Mouse (Mus musculus) frontal cortex, adult 2 months (tissue): Measurements from ENCODE around the gene Trim8. TPM values are rescaled to one million over a fixed set of nuclear protein-coding genes. Genes with fewer than 3 reads are reported as not detected.

Experiments used
- DNase-seq, 2 experiments: peaks; one replicate each; pipeline ENCODE4 v3.0.0; 2022; ENCODE audit warnings: low spot score in 1 of 2; ENCODE audit errors: extremely low spot score in 1 of 2
- polyA plus RNA-seq: library from polyadenylated mRNA; depleted of rRNA; stranded (reverse); fragments of >200 nt; gene quantifications from 2 replicates; pipeline ENCODE4 v1.2.3, GENCODE M21; 2012; rRNA removed

Gene Trim8
- polyA plus RNA-seq, 1 experiment = 58.6 TPM

DNA sequence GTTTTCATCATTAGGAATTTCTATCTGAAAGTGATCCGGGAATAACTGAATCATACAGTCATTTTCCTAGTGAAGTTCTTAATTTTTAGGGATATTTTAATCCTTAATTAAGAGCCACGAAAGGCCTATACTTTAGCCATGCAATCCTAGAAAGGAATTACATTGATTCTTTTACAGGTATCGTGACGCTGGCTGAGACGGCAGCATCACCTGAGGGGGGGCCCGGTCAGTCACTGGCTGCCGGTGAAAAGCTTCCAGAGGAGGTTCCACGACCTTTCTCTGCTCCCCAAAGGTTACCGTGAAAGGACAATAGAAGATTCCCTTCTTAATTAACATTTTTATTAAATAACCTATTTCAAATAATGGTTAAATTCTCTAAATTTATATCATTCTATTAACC is 35.9 kb downstream of the Trim8 start:
- no peak for DNase-seq

DNA sequence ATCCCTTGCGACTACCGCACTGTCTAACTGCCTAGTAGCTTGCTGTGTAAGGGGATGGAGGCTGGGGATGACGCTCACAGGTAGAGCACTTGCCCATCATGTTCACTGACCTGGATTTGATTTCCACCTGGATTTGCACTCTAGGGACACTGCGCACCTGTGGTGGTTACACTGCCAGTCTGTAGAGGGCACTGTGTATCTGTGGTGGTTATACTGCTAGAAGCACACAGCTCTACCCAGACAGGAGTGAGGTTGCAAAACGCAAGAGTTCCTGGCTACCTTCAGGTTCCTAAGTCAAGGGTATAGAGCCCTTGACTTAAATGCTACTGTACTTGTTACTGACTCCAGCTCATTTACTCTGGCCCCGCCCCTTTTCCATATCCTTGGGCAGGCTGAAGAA is 36.7 kb downstream of the Trim8 start:
- DNase-seq = no peak

DNA sequence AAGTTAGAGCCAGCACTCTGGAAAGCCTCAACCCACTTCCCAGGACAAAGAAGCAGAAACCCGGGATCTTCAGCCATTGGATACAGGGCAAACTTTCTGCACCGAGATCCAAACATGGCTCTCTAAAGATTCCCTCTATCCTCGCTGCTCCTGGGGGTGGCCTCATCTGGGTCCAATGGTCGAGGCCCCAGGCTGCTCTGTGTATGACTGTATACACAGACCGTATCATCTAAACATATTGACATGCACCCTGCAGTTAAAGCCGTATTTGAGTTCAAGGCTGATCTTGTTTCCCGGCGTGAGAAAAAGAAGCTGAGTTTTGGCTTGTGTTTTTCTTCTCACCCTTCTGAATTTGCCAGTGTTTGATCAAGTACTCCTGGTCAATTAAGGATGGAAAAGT is 41.2 kb downstream of the Trim8 start:
- DNase-seq = no peak

DNA sequence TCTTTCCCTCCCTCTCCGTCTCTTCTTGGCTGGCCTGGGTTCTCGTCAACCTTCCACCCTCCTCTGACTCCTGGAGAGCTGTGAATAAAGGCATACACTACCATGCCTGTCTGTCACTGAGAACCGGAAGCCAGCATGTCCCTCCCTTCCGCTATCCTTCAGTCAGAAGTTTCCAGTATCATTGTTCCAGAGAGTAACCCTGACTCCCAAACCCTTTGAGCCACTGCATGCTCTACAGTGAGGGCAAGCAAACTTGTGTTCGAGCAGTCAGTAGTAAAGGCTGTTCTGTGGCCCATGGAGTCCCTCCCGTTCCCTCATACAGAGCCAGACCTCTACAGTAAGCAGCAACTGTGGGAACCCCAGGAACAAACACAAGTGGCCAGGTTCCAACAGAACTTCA is 46.1 kb downstream of the Trim8 start:
- no peak for DNase-seq

DNA sequence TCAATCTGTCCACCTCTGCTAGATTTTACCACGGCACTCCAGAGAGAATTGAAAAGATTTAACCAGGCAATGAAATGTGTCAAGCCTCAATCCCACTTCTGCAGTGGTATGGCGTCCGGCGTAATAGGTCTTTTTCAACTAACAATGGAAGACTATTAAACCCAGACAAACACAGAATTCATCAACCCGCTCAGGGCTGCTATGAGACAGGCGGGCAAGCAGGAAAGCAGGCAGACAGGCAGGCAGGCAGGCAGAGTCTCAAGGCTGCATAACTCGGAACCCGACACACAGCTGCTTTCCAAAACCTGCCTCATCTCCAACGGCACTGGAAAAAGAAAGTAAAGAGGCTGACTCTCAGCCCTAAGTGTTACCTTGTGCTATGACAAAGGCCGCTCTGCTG is 46.6 kb downstream of the Trim8 start:
- no peak for DNase-seq

DNA sequence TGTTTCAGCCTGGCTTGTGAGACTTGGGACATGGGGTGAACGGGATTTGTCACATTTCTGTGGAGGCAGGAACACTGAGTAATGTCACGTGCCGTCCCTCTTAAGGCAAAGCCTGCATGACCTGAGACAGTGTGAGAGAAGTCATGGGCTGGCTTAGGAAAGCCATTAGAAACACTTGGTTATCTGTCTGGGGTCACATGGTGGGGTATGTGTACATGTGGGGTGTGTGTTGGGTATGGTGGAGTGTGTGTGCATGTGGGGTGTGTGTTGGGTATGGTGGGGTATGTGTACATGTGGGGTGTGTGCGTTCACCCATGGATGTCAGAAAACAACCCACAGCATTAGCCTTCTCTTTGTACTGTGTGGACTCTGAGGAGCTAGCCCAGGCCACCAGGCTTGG is 48.9 kb downstream of the Trim8 start:
- no peak for DNase-seq

- DNase-seq = no peak
Measured at GRCm38 (mm10) chr19:46552496-46552895, 51.0 kb downstream of the Trim8 start.

DNA sequence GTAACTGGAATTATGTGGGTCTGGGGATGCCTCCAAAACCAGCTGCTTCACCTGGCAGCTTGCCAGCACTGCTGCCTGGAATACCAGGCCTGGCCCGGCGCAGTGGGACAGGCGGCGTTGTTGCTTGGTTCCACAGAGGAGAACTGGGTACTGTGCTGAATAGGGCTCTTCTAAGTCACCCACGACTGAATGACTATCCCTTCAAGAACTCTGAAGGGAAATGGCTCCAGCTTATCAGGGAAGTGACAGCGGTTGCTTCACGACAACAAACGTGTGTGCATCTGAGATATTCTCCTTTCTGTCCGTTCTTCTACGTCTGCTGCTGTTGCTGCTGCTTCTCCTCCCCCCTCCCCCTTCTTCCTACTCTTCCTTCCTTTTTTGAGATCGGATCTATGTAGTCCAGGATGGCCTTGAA is 52.0 kb downstream of the Trim8 start:
- DNase-seq = peak in 1 of 2 experiments; percentile 47

- DNase-seq = no peak
Measured at GRCm38 (mm10) chr19:46558009-46558408, 56.5 kb downstream of the Trim8 start.

DNA sequence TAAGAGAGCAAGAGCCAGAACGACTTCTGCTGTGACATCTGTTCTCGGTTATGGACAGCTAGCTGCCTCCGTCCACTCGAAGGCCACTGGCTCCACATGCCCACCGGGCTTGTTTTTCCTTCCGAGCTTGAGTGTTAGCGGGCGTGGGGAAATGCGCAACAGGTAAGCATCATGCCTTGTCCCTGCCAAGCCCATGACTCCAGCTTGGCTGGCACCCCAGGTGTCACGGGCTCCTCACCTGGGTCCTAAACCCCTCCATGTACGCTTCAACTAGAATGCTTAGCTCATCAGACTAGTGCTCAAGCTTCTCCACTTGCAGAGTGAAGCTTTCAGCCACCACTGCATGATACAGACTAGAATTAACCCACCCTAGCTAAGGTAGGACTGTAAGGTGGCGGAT is 57.1 kb downstream of the Trim8 start:
- no peak for DNase-seq

DNA sequence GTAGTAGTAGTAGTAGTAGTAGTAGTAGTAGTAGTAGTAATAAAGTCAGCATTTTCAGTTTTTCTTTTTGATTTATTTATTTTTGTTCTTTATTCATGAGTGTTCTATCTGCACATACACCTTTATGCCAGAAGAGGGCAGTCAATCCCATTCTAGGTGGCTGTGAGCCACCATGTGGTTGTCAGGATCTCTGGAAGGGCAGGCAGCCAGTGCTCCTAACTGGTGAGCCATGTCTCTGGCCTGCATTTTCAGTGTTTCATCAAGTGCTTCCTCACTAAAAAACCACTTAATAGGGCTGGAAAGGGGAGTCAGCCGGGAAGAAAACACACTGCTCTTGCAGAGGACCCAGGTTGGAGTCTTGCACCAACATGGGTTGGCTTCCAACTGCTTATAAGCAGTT is 60.6 kb downstream of the Trim8 start:
- DNase-seq = peak in 1 of 2 experiments; percentile 61

DNA sequence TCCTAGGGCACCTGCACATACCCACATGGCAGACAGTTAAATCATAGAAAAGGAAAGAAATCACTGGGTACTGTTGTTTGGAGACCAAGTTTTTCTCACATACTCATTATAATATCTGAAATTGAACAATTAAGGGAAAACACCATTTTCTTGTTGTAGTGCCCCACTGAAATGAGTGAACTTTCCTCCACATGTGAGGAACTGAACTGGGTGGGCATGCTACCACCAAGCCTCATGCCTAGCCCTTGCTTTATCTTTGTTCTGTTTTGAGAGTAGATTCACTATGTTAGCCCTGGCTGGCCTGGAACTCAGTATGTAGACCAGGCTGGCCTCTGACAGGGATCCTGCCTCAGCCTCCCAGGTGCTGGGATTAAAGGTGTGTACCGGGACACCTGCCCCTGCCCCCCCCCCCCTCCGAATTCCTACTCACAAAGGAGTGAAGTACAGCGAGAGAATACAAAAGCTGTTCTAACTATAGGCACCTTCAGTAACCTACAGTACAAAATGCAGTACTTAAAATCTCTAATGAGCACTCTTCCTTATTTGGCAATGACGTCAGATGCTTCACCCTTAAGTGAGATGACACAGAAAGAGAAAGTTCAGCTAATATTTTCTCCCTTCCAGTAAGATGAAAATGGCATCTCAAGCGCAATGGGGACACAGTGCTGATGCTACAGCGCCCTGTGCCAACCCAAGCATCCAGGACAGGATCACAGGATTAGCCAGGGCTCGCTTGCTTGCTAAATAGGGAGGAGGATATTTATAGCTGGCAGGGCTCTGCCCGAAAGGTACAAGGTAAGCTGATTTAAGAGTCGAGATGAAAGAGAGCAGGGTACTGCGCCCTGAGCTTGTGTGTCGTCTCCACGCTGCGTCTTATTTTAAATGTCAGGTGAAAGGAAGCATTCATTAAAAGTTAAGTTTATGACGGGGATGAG is 61.3 kb downstream of the Trim8 start:
- DNase-seq = no peak

DNA sequence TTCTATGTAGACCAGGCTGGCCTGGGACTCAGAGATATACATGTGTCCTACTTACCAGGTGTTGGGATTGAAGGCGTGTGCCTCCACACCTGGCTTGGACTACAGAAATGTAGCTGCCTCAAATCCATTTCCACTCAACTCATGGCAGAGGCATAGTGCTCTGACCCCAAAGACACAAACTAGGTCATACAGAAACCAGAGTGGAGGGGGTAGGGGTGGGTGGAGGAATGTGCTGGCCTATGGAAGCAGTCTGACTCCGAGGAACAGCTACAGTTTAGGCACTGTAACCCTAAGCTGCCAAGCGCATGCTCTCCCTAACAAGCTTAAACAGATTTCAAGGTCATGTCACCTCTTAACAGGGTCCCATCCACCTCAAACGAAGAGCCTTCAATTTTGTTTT is 62.1 kb downstream of the Trim8 start:
- no peak for DNase-seq

DNA sequence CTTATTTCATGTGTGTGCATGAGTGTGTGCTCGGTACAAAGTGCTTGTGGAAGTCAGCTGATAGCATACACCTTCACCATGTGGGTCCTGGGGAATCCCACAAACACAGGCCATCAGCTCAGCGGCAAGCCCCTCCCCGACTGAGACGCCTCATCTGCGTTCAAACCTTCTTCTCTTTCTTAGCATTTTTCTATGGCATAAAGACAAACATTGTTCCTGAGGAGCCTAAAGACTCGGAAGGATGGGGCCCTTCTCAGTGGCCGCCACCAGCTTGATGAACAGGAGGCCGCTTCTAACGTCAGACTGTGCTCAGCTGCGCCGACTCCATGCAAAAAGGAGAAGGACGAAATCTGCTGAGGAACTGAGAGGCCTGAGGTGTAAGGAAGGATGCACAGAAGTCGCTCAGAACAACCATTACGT is 62.6 kb downstream of the Trim8 start:
- no peak for DNase-seq

Other genes starting within 250 kb of the Trim8 start
- gene Nfkb2, start 197.4 kb upstream of the Trim8 start, polyA plus RNA-seq = 2.9 and 3.1 TPM in 2 replicates
- 653 and 659 TPM in 2 replicates for gene Psd, start 174.5 kb upstream of the Trim8 start, polyA plus RNA-seq
- 33.2 and 36.5 TPM in 2 replicates for gene Fbxl15, start 173.5 kb upstream of the Trim8 start, polyA plus RNA-seq
- gene Cuedc2, start 163.0 kb upstream of the Trim8 start, polyA plus RNA-seq = 226 and 229 TPM in 2 replicates
- gene Mfsd13a, start 160.6 kb upstream of the Trim8 start, polyA plus RNA-seq = 30.4 and 39.6 TPM in 2 replicates
- gene 2310034G01Rik, start 151.4 kb upstream of the Trim8 start, polyA plus RNA-seq = 1.8 and 2.1 TPM in 2 replicates
- gene Actr1a, start 106.0 kb upstream of the Trim8 start, polyA plus RNA-seq = 173 and 175 TPM in 2 replicates
- gene Sufu, start 104.8 kb upstream of the Trim8 start, polyA plus RNA-seq = 10.5 and 12.4 TPM in 2 replicates
- 249 and 253 TPM in 2 replicates for gene Arl3, start 71.5 kb downstream of the Trim8 start, polyA plus RNA-seq
- gene Sfxn2, start 71.7 kb downstream of the Trim8 start, polyA plus RNA-seq = 6.0 and 7.5 TPM in 2 replicates
- 26.8 and 29.1 TPM in 2 replicates for gene Wbp1l, start 97.4 kb downstream of the Trim8 start, polyA plus RNA-seq
- 0.78 TPM in 1 of 2 replicates, not detected in the other for gene Cyp17a1, start 171.5 kb downstream of the Trim8 start, polyA plus RNA-seq
- 20.1 and 21.5 TPM in 2 replicates for gene Borcs7, start 188.2 kb downstream of the Trim8 start, polyA plus RNA-seq
- gene As3mt, start 205.8 kb downstream of the Trim8 start, polyA plus RNA-seq = 21.6 and 22.6 TPM in 2 replicates